Mouse (Mus musculus) spleen, postnatal 14 days (tissue): ENCODE results near the gene Vwf.
A peak's percentile ranks its signal among the peaks of the same experiment; 100 is the strongest.

Experiments
- DNase-seq, 2 experiments: peaks; one replicate each; pipeline ENCODE4 v3.0.0; 2021 to 2022; ENCODE audit warnings: low spot score in 2 of 2

Gene Vwf

GRCm38 (mm10) chr6:125586042-125586566 is 39.5 kb downstream of the Vwf start:
- DNase-seq: no peak

DNA sequence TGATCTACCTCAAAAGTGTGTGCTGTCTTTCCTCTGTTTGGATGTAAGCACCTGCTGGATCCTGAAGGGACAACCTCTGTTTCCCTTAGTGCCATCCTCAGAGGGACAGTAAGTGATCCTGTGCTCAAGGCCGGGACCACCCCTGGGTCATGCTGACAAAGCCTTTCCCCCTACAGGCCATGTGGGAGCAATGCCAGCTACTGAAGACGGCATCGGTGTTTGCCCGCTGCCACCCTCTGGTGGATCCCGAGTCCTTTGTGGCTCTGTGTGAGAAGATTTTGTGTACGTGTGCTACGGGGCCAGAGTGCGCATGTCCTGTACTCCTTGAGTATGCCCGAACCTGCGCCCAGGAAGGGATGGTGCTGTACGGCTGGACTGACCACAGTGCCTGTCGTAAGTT is 41.7 kb downstream of the Vwf start:
- peak in 1 of 2 experiments; percentile 12 for DNase-seq

DNA sequence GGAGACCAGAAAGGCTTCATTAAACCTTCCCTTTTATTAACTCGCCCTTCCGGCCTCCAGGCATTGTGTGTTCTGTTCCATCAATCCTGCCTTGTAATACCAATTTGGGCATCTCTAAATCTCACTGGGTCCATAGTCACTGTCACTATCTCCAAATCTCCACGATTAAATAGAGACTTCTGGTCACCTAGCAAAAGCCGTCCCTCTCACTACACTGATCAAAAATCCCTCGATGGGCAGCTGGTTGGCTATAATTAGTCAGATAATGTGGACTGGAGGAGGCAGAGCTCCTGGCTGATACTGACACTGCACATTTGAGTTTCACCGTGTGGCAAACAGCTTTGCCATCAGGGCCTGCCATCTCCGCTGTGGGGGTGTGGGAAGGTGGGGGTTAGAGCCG is 42.5 kb downstream of the Vwf start:
- no peak for DNase-seq

DNA sequence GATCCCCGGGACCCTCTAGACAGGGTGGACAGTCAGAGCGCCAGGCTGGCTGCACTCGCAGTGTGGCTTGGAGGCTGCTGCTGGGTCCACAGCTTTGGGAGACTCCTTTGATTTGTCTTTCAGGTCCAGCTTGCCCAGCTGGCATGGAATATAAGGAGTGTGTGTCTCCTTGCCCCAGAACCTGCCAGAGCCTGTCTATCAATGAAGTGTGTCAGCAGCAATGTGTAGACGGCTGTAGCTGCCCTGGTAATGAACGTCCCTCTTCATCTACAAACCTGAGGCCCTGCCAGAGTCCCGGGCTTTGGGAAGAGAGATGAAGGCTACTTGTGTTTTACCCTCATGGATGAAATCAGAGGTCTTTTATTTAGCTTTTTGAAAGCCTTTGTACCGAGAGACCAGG is 43.5 kb downstream of the Vwf start:
- DNase-seq: no peak

GRCm38 (mm10) chr6:125590471-125590870 is 43.9 kb downstream of the Vwf start:
- no peak for DNase-seq

GRCm38 (mm10) chr6:125591652-125592385 is 45.2 kb downstream of the Vwf start:
- DNase-seq: no peak

GRCm38 (mm10) chr6:125592536-125592935 is 46.0 kb downstream of the Vwf start:
- DNase-seq: no peak

DNA sequence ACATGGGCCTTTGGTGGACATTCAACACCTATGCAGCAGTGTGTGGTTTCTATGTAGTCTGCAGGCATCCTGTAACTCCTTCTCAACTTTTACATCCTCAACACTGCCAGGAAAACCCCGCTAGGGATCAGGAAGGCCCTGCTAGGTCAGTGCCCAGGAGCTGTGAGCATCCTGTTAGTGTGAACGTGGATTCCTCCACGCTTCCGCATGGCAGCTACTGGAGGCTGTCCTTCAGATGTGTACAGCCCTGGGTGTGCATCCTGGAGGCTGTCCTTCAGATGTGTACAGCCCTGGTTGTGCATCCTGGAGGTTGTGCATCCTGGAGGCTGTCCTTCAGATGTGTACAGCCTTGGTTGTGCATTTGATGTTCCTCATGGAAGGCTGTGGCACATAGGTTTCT is 47.7 kb downstream of the Vwf start:
- no peak for DNase-seq

DNA sequence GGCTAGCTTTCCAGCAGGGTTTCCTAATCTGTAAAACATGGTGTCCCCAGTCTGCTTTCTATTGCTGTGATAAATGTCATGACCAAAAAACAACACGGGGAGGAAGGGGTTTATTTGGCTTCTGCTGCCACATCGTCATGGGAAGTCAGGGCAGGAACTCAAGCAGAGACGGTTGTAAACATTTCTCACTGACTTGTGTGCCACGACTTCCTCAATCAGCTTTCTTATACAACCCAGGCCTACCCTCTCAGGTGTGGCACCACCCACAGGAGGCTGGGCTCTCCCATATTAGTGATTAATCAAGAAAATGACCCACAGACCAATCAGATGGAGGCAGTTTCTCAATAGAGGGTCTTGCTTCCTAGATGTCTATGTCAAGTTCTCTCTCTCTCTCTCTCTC is 48.3 kb downstream of the Vwf start:
- no peak for DNase-seq

DNA sequence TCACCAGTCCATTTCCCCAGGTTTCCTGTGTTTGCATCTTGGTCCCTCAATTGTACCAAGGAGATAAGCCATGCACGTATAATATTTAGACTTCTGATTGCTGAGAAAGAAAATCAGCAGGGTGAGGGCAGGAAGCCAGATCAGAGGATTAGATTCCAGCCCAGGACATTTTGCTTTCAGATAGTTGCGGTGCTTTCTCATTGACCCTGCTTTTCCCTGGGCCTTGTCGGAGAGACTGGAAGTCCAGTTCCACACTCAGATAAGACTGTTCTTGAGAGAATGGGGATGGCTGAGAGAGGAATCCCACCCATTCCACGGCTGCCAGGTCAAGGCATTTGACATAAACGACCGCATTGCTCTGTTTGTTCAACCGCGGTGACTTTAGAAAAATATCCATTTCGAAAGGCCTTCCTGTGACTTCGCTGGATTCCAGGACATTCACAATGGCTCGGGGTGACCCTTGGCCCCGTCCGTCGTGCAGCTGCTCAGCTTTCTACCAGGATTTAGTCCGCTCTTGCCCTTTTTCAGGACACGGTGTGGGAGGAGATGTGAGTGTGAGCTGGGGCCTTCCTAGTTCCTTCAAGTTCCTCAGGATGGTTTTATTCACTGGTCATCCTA is 50.2 kb downstream of the Vwf start:
- no peak for DNase-seq

DNA sequence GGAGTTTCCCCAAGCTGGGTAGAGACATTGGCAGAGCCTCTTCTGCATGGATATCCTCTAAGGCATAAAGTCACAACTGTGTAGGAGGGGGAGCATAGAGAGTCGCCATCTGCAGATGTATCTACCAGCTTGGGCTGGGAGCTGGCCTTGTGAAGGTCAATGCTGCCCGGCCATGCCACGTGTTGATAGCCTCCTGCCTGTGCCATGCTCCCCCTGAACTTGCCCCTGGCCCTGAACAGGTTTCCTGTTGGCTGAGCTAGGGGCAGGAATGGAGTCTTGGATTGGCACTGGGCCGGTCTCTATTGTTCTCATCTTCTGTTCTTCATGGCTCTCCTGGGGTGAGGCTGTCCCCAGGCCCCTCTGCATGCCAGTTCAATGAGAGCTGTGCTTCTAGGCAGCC is 51.1 kb downstream of the Vwf start:
- DNase-seq: no peak

DNA sequence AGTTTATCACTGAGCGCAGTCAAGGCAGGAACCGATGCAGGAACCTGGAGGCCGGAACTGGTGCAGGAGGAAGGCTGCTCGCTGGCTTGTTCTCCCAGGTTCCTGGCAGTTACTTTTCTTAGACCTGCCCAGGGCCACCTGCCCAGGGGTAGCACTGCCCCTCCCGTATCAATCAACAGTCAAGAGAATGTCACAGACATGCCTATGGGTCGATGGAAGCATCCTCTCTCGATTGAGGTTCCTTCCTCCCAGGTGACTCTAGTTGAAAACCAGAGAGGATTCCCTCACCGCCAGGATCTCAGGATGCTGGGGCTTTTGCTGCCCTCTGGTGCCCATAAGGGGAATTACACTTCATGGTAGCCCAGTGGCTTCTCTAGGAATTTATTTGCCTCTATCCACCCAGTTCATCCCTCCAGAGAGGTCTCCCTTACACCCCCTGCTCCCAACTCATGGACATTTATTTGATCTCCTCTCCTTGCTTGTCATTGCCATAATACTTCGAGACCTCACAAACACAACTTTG is 53.5 kb downstream of the Vwf start:
- DNase-seq: peak; percentile 29 to 66

GRCm38 (mm10) chr6:125600669-125601068 is 54.1 kb downstream of the Vwf start:
- DNase-seq: no peak

DNA sequence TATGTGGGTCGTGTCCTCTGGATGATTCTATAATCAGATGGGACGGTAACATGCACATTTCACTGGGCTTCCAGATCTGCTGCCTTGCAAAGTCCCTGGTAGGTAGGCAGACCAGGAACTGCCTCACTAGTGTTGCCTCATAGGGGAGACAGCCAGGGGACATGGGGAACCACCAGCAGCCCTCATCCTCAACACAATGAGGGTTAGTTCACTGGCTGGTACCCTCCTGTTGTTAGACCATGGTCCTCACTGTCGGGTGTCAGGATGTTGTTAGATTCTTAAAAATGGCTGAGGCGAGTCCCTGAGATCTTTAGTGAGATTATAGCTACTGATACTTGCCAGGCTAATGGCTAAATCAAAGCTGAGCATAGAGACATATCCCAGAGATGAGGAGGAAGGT is 54.6 kb downstream of the Vwf start:
- no peak for DNase-seq

GRCm38 (mm10) chr6:125601748-125602147 is 55.2 kb downstream of the Vwf start:
- no peak for DNase-seq

DNA sequence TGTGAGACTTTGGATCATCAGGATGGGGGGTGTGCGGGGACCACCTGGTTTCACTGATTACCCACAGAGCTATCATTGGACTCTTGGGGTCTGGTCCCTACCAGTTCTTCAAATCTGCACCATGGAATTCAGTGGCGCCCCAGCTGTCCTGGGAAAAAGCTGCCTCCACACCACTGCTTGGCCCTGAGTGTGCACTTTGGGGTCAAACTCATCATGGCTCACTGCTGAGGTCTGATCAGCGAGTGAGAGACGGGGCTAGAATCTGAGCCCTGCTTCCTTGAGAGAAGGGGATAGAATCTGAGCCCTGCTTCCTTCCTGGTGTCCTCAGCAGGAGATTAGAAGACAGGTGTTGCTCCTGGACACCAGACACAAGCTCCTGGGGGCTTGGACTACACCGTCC is 55.8 kb downstream of the Vwf start:
- DNase-seq: no peak

- DNase-seq: peak; percentile 49 to 69
These were observed 56.7 kb downstream of the Vwf start for GRCm38 (mm10) chr6:125603234-125603633.

DNA sequence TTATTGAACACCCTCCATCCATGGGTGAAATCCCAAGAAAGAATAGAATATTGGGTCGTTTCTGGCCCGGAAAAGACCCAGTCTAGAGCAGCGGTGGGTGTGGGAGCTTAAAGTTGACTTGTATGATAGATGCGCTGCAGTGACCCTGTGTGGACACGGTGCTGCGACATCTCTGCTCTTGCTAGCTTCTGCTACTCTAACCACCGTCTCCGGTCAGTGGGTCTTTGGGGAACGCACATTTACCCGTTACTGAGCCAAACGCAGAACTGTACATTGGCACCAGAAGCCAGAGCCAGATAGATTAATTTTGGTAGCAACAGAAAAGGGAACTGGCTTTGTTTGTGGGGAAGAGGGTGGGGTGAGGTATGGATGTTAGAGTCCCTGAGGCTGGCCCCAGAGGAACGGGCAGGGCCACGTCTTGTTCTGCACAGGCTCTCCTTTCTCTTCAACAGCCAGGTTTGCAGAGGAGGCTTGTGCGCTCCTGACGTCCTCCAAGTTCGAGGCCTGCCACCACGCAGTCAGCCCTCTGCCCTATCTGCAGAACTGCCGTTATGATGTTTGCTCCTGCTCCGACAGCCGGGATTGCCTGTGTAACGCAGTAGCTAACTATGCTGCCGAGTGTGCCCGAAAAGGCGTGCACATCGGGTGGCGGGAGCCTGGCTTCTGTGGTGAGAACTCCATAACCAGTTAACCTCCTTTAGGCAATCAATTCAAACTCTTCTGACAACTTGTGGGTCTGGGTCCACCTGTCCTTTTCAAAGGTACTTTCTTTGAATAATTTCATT is 57.3 kb downstream of the Vwf start:
- no peak for DNase-seq

DNA sequence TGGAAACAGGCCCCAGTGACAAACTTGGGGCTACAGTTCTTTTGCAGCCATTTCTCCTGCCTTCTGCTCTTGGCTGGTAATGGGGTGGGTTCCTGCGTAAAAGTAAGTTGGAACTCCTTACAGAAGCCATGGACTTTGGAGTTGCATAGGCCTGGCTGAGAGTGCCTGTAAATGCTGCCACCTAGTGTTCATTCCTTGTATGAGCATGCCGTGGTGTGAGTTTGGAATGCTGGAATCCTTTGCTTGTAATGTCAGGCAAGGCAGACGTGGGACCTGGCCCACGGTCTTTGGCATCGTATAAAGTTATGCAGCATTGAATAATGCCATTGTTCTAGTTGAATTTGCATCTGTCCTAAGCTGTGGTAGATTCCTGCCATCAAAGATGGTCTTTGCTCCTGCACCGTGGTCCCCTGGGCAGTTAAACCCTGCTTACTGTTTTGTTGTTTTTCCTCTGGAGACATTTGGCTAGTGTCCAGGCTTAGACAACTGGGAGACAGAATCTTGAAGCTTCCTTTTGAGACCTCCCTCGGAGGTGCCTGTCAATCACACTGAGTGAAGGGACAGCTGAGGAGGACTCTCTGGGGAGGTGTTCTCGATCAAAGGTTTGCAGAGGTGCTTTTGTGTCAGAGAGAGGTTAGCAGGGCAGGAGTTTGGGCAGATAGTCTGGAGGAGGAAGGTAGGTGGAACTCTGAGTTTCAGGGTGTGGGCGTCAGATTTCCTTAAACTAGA is 58.1 kb downstream of the Vwf start:
- peak in 1 of 2 experiments; percentile 30 for DNase-seq

GRCm38 (mm10) chr6:125609025-125609424 is 62.5 kb downstream of the Vwf start:
- DNase-seq: no peak

DNA sequence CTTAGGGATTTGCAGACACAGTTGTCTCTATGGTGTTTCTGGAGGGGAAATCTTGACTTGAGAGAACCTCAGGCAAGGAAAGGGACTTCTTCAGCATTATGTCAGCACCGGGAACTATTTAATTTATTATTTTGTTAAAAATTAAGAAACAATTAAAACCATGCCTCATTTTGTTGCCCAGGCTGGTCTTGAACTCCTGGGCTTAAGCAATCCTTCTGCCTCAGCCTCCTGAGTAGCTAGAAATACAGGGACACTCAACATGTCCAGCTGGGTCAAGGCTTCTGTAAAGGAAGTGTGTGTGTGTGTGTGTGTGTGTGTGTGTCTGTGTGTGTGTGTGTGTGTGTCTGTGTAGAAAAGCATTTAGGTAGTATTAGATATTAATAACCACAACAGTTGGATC is 71.3 kb downstream of the Vwf start:
- no peak for DNase-seq

- DNase-seq: no peak
These were observed 74.2 kb downstream of the Vwf start for GRCm38 (mm10) chr6:125620764-125621163.
